Mouse (Mus musculus) kidney, embryonic 14.5 days (tissue): ENCODE data around the gene Tdg. TPM values are rescaled to one million over a fixed set of nuclear protein-coding genes. Genes with fewer than 3 reads are reported as not detected.

Experiments
- ATAC-seq: fragments of 200-750 bp; cut with Nextera tagmentation; 2 replicates; pipeline ENCODE4 v1.8.0; 2017; ENCODE audit warnings: moderate number of reproducible peaks, mild to moderate bottlenecking, moderate TSS enrichment, moderate library complexity; ENCODE audit not compliant: low FRiP score, low TSS enrichment
- H3K27ac ChIP-seq: fragments of 300-500 bp; sonication (generic); 2 replicates; pipeline ENCODE4 v1.5.1; 2014; ENCODE audit warnings: low read depth, mild to moderate bottlenecking, low read length, moderate library complexity, mixed read lengths
- H3K27me3 ChIP-seq: fragments of 300-500 bp; sonication (generic); 2 replicates; pipeline ENCODE4 v1.6.1; 2014; ENCODE audit warnings: mild to moderate bottlenecking, low read length; ENCODE audit not compliant: control insufficient read depth, insufficient read depth
- H3K36me3 ChIP-seq: fragments of 300-500 bp; sonication (generic); 2 replicates; pipeline ENCODE4 v1.6.1; 2014; ENCODE audit warnings: low read length, mixed read lengths; ENCODE audit not compliant: control insufficient read depth, insufficient read depth
- H3K4me1 ChIP-seq: fragments of 300-500 bp; sonication (generic); 2 replicates; pipeline ENCODE4 v1.6.1; 2014; ENCODE audit warnings: low read length, mixed read lengths; ENCODE audit not compliant: control insufficient read depth, insufficient read depth
- H3K4me2 ChIP-seq: fragments of 300-500 bp; sonication (generic); replicated peaks from 2 replicates; pipeline ENCODE4 v1.6.1; 2014; ENCODE audit warnings: low read depth, mild to moderate bottlenecking, low read length
- H3K4me3 ChIP-seq: fragments of 300-500 bp; sonication (generic); 2 replicates; pipeline ENCODE4 v1.5.1; 2014; ENCODE audit warnings: mild to moderate bottlenecking, low read length
- H3K9ac ChIP-seq: fragments of 300-500 bp; sonication (generic); 2 replicates; pipeline ENCODE4 v1.6.1; 2014; ENCODE audit warnings: low read depth, mild to moderate bottlenecking, low read length, moderate library complexity
- H3K9me3 ChIP-seq: fragments of 300-500 bp; sonication (generic); 2 replicates; pipeline ENCODE4 v1.6.1; 2016; ENCODE audit warnings: low read length; ENCODE audit not compliant: control insufficient read depth
- WGBS: fragments of 180-500 bp; shearing (Covaris S2); extraction: QIAGEN DNeasy Blood & Tissue Kit; methylation state at CpG from one replicate; pipeline ENCODE4 v1.1.7; 2014; 5-methylcytosine and 5-hydroxymethylcytosine counted together
- polyA plus RNA-seq: library from polyadenylated mRNA; unstranded; fragments of >200 nt; fragmentation: Nextera tagmentation; extraction: Ambion mirVana; gene quantifications from 2 replicates; pipeline ENCODE4 v1.2.1, GENCODE M21; 2014

Tdg gene
- polyA plus RNA-seq, 1 experiment from 2014 or later: 186 TPM

GRCm38 (mm10) chr10:82680769-82681168, 51.1 kb downstream of the Tdg start:
- no peak for ATAC-seq
- H3K4me1 ChIP-seq: no peaks in the 10 kb centered on the region
- no peak overlapping the region for H3K4me2 ChIP-seq
- no peaks in the 10 kb centered on the region for H3K9me3 ChIP-seq
- no peak overlapping the region for H3K9ac ChIP-seq
- no peak overlapping the region for H3K27ac ChIP-seq
- WGBS: 92% methylated on average over 5 of the region's 5 CpGs
- no peaks in the 10 kb centered on the region for H3K36me3 ChIP-seq
- H3K27me3 ChIP-seq: no peaks in the 10 kb centered on the region
- H3K4me3 ChIP-seq: no peak overlapping the region

- H3K27ac ChIP-seq: no peak overlapping the region
- no peaks in the 10 kb centered on the region for H3K4me1 ChIP-seq
- ATAC-seq: no peak
- no peak overlapping the region for H3K9ac ChIP-seq
- H3K9me3 ChIP-seq: no peaks in the 10 kb centered on the region
- WGBS: 86% methylated on average over 7 of the region's 7 CpGs
- no peak overlapping the region for H3K4me2 ChIP-seq
- no peaks in the 10 kb centered on the region for H3K27me3 ChIP-seq
- no peak overlapping the region for H3K4me3 ChIP-seq
- H3K36me3 ChIP-seq: no peaks in the 10 kb centered on the region
Measured at GRCm38 (mm10) chr10:82681639-82682038, 52.0 kb downstream of the Tdg start.

- 69% methylated on average over 2 of the region's 2 CpGs for WGBS
- Histone ChIP-seq H3K9ac (no peak overlapping the region), H3K4me3 (no peak overlapping the region), H3K27me3 (no peaks in the 10 kb centered on the region), H3K4me1 (no peaks in the 10 kb centered on the region), H3K9me3 (no peaks in the 10 kb centered on the region), H3K27ac (no peak overlapping the region), H3K4me2 (no peak overlapping the region), H3K36me3 (no peaks in the 10 kb centered on the region)
- no peak for ATAC-seq
Measured at GRCm38 (mm10) chr10:82685440-82685839, 55.8 kb downstream of the Tdg start.

- no peaks in the 10 kb centered on the region for H3K27me3 ChIP-seq
- peak overlapping the region; percentile 45 for H3K4me2 ChIP-seq
- no peak overlapping the region for H3K9ac ChIP-seq
- WGBS: 69% methylated on average over 7 of the region's 7 CpGs
- H3K36me3 ChIP-seq: no peaks in the 10 kb centered on the region
- peak overlapping the region; percentile 24; the same call in 1 of the 2 replicates for H3K4me3 ChIP-seq
- no peaks in the 10 kb centered on the region for H3K9me3 ChIP-seq
- ATAC-seq: peak; percentile 56; the same call in 1 of the 2 replicates
- no peaks in the 10 kb centered on the region for H3K4me1 ChIP-seq
- peak overlapping the region; percentile 74; the same call in 1 of the 2 replicates for H3K27ac ChIP-seq
Measured at GRCm38 (mm10) chr10:82689681-82690211, 60.1 kb downstream of the Tdg start.

- H3K9ac ChIP-seq: peak within 1 kb of the TSS; percentile 42; the same call in 1 of the 2 replicates
- ATAC-seq: peak; percentile 88
- H3K27me3 ChIP-seq: no peaks in the 10 kb centered on the region
- no peaks in the 10 kb centered on the region for H3K4me1 ChIP-seq
- peak within 1 kb of the TSS; percentile 45 for H3K4me2 ChIP-seq
- no peaks in the 10 kb centered on the region for H3K9me3 ChIP-seq
- WGBS: 2% methylated on average over 14 of the region's 14 CpGs
- H3K27ac ChIP-seq: peak within 1 kb of the TSS; percentile 74
- H3K36me3 ChIP-seq: no peaks in the 10 kb centered on the region
- H3K4me3 ChIP-seq: peak within 1 kb of the TSS; percentile 24
Measured at GRCm38 (mm10) chr10:82690494-82690893, 60.9 kb downstream of the Tdg start, which contains the start of gene Glt8d2. TSS of gene Glt8d2 (minus strand) at chr10:82690650.

- Histone ChIP-seq H3K9me3 (no peaks in the 10 kb centered on the region), H3K4me2 (no peak within 1 kb of the TSS), H3K9ac (no peak within 1 kb of the TSS), H3K4me3 (no peak within 1 kb of the TSS), H3K4me1 (0 out of 2 replicates have a peak, but pooled peaks cover 4% of the 10 kb centered on the region), H3K27me3 (no peaks in the 10 kb centered on the region), H3K36me3 (no peaks in the 10 kb centered on the region), H3K27ac (no peak within 1 kb of the TSS)
- WGBS: 70% methylated on average over 5 of the region's 5 CpGs
- no peak for ATAC-seq
Measured at GRCm38 (mm10) chr10:82695956-82696355, 66.3 kb downstream of the Tdg start, which contains the start of gene Hcfc2. TSS of gene Hcfc2 (plus strand) at chr10:82696160.

- 0 out of 2 replicates have a peak, but pooled peaks cover 4% of the 10 kb centered on the region for H3K4me1 ChIP-seq
- no peak overlapping the region for H3K9ac ChIP-seq
- H3K9me3 ChIP-seq: no peaks in the 10 kb centered on the region
- ATAC-seq: no peak
- peaks cover 4% of the 10 kb centered on the region; the same call in 1 of the 2 replicates for H3K36me3 ChIP-seq
- 67% methylated on average over 4 of the region's 4 CpGs for WGBS
- H3K4me3 ChIP-seq: no peak overlapping the region
- H3K27me3 ChIP-seq: no peaks in the 10 kb centered on the region
- no peak overlapping the region for H3K4me2 ChIP-seq
- no peak overlapping the region for H3K27ac ChIP-seq
Measured at GRCm38 (mm10) chr10:82696453-82697079, 66.9 kb downstream of the Tdg start.

- Histone ChIP-seq H3K4me3 (no peak overlapping the region), H3K36me3 (peaks cover 10% of the 10 kb centered on the region), H3K9me3 (no peaks in the 10 kb centered on the region), H3K27ac (no peak overlapping the region), H3K27me3 (no peaks in the 10 kb centered on the region), H3K4me2 (no peak overlapping the region), H3K9ac (no peak overlapping the region), H3K4me1 (0 out of 2 replicates have a peak, but pooled peaks cover 4% of the 10 kb centered on the region)
- 73% methylated on average over 3 of the region's 3 CpGs for WGBS
- peak; percentile 10; the same call in 1 of the 2 replicates for ATAC-seq
Measured at GRCm38 (mm10) chr10:82697305-82697898, 67.8 kb downstream of the Tdg start.
